Mouse (Mus musculus) fibroblast of lung, adult 2 months (primary cell): ENCODE data around the gene Zfp385b.

Experiments
- DNase-seq: peaks from one replicate; pipeline ENCODE4 v3.0.0-alpha.2; 2011; ENCODE audit warnings: low read depth

Gene Zfp385b

DNA sequence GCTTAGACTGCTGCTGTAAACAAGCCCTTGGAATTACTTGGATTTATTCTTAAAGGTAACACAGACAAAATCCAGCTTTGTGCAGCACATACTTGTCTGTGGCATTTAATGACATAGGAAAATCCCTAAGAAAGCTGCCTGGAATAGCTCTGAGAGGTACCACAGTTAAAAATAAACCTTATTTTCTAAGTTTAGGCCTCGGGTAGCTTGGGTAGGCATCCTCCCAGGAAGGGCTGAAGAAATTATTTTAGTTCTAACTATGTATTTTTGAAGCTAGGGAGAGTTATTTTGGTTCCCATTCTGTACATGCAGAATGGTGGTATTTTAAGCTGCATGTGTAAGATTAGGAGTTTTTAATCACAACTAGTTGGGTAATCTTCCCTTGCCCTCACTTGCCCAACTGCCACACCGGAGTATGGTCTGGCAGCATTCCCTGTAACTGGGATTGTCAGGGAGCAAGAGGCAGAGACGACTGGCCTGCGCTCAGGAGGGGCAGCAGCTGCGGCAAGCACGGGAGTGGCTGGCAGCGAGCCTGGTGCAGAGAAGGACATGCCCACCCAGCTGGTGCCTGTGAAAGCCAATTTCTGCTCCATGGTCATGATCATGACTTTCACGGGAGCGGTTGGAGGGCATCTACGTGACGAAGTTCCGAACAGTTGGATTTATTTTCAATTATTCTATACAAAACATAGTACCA lies 230.1 kb downstream of the Zfp385b start:
- no peak for DNase-seq

DNA sequence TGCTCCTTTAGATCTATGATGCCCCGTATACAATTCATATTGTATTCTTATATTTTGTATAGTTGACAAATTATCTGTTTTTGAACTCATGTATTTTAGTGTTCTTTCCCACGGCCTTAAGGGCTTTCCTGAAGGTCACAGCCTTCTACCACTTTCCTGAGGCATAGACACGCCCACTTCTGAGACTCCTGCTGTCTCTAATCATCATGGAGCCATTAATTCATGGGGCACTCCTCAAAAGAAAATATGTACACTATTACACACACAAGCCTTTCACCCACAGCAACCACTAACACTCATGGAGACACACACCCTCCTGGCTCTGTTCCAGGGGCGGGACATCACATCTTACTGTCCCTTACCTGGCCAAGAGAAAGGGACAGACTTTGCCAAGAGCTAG lies 232.1 kb downstream of the Zfp385b start:
- DNase-seq, result no peak

DNA sequence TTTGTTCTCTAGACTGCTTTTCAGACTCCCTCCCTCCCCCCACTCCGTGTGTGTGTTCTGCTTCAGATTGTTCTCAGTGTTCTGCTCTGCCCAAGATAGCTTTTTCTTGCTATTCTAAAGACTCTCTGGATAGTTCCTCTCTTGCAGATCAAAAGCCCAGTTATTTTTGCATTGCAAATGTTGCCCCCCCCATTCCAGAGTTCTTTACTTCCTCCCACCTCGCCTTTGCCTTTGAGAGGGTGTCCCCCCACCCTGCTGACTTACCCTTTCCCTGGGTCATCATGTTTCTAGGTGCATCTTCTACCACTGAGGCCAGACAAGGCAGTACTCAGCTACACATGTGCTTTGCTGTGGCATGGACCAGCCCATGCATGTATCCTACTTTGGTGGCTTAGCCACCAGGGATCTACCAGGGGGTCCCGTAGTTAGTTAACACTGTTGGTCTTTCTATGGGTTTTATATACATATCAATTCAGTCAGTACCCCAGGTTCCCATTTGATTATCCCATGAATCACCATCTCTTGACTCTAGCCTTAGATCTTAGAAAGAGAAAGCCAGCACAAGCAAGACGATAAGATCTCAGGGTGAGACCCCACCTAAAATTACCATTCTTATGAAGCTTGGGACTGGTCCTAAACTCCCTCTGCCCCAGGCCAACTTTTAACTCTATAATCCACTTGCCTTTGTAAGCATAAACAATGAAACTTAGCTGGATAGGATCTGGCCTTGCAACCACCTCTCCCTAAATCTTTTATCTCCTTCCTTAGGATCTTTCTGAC lies 232.7 kb downstream of the Zfp385b start:
- DNase-seq, result no peak

DNA sequence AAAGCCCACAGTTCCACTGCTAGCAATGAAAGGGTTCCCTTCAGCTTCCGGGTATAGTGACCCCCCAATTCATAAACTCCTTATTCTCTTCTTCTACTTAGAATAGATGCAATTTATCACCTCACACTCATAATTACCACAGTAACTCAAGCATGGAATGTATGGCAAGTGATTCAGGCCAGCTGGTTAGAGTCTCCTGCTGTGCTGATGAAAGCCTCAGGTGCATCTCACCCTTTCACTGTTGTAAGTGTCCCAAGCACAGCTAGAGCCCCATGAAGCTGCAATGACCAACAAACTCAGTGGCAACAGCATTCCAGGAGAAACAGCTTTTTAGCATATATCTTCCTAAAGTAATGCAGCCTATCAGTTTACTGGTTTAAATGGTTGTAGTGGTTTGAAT lies 235.9 kb downstream of the Zfp385b start:
- no peak for DNase-seq

DNA sequence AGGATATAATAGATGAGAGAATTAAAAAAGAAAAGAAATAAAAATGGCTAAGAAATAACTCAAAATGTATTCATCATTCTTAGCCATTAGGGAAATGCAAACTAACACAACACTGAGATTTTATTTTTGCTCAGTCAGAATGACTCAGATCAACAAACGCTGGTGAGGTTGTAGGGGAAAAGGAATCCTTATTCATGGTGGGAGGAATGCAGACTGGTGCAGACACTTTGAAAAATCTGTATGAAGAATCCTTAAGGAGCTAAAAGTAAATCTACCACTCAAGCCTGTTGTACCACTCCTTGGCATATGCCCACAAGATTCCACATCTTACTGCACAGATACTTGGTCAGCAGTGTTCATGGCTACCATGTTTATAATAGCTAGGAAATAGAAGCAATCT lies 242.9 kb downstream of the Zfp385b start:
- DNase-seq, result no peak

DNA sequence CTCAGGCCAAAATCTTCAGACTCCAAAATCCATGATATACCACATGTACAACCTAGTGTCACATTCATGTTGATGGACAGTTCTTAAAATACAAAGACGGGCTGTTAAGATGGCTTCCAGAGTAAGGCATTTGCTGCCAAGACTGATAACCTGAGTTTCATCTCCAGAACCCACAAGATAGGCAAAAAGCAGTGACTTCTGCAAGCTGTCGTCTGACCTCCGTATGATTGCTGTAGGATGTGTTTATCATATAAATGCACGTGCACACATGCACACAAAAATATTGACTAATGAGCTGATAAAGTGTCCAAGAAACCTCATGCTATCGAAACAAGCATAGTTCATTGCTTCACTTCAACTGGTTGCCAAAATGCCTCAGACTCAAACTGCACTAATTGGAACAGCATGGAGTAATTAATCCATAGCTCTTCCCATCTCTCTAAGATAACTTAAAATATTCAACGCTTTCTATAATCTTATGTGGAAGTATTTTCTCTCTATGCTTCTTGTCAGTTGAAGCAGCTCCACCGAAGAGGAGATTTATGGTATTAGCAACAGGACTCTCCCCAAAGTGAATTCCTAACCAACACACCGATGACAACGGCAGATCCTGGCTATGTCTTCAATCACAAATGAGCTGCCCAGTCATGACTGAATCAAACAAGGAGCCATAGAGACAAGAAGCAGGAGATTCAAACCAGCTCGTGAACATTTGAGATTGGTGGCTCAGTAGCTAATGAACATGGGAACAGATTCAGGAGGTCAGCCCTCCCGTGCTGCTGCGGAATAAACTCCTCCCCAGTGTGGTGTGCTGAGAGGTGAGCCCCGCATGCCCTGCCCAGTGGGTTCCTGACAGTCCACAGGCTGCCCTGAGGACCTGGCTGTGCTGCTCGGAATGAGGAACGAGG lies 251.7 kb downstream of the Zfp385b start:
- DNase-seq, result no peak

DNA sequence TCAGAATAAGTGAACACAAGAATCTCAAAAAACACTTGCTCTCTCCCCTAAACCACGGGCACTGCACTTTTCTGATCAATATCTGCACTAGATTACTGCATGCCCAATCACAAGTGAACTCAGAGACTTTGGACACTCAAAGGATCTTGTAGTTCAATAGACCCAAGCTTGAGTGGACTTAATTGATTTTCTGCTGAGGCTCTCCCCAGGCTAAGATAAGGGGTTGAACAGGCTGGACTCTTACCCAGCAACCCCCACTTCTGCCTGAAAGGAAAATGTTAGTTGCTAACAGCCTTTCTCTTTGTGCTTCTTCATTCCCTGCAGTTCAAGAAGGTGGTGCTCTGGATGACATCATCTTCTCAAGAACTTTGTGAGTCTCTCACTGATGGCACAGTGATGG lies 255.7 kb downstream of the Zfp385b start:
- DNase-seq, result no peak

DNA sequence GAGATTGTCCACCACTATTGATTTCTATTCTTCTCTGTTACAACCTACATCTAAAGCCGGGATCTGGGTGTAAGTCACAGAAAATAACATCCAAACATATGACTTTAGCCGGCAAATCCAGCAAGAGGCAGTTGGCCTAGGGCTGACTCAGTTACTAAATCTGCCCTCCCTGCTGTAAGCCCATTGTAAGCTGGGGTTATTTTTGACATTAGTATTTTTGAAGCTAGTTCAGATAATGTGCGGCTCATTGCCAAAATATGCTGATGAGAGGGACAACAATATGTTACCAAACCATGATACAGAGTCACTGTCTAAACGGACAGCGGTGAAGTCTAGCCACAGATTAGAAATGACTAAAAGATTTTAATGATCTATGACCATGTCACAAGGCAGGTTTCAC lies 257.5 kb downstream of the Zfp385b start:
- no peak for DNase-seq

DNA sequence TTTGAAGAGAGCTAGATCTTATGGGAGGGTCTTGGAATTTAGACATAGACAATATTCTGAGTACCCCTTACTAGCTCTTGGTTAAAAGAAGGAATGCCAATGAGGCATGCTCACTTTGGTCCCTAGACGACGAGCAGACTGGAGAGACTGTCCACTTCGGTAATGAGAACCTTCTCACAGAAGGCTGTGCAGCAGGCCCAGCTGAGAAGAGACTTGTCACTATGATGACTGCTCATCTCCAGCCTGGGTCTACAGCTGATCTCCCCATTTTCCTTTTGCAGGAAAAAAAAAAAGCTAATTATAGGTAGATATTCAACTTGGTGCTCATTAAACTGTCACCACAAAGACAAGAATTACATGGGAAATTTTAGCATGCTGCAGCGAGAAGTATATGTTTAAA lies 262.5 kb downstream of the Zfp385b start:
- DNase-seq, result no peak

DNA sequence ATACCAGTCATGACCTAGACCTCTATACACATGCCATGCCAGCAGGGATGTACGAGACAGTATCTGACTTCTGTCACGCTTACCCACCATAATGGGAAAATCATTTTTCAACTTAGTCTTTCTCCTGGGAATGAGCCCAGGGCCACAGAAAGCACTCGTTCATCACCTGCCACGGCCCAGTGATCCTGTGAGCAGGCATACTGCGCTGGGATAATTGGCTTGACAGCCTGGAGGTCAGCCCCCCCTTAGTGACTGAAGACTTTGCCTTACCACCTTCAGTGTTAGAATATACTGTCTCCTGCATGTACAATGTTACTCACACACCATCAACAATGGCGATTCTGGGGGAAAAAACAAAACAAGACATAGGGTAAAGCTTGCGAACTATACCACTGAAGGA lies 263.5 kb downstream of the Zfp385b start:
- no peak for DNase-seq

DNA sequence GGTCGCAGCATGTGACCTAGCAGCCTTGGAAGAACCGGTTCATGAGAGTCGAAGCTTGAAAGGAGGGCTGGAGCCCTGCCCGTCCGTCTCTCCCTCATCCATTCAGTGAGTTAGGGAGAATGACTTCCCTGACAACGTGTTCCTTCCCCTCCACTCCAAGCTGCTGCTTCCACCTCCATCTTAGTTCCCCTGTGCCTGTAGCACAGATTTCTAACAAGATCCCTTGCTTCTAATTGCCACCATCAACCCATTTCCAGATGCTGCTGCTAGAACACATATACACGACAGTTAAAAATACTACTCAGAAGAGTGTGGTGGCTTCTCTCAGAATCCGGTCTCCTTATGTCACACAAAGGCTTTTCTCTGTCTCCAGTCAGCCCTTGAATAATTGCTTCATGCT lies 266.8 kb downstream of the Zfp385b start:
- DNase-seq, result no peak

DNA sequence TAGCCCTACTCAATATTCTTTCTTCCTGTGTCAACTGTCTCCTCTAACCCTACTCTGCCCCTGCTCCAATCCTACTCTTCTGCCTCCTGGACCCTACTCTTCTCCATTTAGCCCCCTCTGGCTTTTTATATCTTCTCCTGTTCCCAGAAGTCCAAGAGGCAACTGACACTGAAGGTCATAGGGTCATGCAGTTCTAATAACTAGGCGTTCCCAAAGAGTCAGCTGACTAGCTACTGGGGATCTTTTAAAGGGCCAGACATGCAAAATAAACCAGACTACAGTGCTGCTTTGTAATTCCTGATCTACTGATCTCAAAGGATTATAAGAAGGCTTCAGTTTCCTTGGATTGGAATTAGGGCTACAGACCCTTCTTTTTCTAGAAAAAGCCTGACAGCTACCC lies 276.1 kb downstream of the Zfp385b start:
- DNase-seq, result no peak

DNA sequence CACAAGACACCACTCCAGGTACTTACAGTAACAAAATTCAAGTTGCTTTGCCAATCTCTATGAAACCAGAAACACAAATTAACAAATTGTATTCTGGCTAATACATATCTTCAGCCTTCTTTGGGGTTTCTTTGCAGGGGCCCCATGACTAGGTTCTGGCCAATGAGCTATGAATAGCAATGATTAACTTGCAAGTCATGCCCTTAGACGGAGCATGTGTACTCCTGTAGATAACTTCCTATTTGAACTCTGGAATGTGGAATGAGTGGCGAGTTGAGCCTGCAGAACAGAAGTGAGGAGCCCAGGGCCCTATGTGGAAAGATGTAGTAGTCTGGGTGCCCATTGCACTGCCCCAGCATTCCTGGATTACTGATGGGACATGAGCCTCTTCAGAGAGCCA lies 276.8 kb downstream of the Zfp385b start:
- no peak for DNase-seq

DNA sequence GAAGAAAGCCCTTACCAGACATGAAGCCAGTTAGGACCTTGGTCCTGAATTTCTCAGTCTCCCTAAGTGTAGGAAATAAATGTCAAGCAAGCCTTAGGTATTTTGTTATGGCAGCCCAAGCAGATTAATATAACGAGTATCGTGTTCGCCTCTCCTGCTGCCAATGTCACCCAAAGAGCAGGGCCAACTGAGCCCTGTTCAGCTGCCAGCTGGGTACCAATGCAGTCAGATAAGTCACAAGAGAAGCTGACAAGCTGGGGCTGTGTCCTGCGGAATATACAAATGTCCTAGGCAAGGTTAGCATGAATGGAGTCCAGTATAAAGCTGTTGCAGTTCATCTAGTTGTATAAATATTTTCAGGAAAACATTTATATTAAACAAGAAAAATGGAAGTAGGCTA lies 277.8 kb downstream of the Zfp385b start:
- no peak for DNase-seq

DNA sequence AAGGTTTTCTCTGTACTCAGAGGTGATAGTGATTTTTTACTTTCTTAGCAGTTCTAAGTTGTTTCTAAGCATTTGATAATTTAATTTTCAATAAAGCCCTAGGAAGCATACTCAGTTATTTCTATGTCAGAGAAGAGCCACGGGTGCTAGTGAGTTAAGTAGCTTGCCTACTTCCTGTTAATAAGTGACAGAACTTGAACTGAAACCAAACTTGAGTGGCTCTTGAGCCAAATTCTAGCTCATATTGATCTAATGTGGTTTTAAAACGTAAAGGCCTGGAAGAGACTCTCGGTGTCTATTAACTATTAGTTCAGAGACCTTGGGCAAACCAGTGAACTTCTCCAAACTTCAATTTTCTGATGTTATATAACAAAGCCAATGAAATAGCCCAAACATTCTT lies 278.6 kb downstream of the Zfp385b start:
- DNase-seq, result no peak

DNA sequence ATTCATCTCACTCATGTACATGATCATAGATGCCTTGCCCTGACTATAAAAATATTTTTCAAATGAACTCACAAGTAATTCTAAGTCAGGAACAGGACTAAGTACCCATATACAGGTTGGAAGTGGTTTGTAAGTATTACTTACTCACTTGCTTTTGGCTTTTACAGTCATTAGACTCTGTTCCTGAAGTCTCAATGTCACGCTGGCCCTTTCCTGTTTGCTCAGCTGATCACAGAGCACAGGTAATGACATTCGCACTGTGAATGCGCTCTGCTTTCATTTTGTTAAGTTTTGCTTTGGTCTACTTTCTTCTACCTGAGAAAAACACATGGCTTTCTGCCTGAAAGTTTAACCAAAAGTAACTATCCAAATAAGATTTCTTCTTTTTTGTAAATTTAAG lies 282.9 kb downstream of the Zfp385b start:
- DNase-seq, result no peak

DNA sequence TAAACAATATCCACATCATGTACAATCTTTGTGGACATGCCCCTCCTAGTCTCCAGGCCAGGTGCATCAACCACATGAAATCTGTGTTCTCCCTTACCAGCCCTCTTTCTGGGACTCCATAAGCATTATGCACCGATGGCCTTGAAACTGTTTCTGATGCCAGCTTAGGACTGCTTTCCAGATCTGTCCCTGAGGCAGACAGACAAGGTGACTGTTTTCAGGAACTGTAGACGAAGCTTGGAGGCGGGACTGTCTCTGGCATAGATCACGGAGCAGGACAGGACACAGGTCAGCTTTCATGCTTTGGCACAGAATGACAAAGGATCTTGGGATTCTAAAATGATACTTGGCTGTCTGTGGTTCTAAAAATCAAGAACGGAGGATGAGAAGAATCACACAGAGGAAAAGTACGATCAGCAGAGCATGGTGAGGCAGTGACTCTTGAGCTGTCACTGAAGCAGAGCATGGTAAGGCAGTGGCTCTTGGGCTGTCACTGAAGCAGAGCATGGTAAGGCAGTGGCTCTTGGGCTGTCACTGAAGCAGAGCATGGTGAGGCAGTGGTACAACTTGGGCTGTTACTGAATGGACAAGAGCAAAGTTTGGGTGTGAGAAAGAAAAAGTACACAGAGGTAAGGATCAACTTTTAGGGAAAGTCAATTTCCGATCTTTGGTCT lies 291.2 kb downstream of the Zfp385b start:
- no peak for DNase-seq

DNA sequence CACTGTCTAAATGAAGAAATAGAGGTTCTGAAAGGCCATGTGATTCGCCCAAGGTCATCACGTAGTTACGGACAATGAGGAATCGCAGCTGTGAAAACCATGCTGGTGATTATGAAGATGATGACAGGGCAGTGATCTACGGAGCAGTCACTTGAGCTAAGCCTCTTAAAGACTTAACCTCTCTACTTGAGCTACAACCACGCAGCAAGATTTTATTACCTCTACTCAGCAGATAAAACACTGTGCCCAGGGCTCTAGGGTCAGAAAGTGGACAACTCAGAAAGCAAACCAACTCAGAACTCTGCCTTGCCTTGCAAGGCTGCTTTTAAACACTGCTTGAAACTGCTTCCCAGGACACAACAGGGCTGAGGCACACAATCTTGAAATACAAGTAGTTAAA lies 291.8 kb downstream of the Zfp385b start:
- no peak for DNase-seq

DNA sequence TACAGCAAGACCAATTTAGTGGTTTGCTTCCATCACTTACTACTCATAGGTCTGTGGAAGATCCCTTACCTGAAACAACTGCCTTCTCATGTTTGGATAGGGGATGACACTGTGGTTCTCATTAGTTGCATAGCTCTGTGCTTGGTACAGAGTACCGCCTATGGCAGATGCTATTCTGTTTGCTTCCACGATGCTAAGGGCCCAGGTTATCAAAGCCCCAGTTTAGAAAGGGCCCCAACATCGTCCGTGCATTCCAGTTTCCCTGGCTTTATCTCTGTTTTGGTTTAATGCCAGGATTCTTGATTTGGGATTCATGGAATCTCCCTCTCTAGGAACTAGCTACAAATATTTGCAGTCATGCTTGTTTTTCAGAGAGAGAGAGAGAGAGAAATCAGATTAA lies 292.6 kb downstream of the Zfp385b start:
- DNase-seq, result no peak

DNA sequence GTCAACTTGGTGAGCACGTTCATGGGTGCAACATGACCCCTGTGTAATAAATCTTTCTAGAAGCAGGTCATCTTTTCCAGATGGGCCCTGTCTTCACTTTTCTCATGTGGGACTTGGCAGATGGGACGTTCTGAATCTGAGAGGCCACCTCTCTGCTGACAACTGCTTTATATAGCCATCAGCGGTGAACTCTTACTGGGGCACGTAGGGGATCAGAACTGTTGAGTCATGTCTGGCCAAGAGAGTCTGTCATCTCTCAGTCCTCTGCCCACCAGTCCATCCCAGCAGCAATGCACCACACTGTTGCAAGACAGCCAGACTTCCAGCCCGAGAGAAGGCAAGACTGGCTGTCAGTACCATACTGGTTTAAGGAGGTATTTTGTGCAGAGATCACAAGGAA lies 293.1 kb downstream of the Zfp385b start:
- DNase-seq, result no peak

DNA sequence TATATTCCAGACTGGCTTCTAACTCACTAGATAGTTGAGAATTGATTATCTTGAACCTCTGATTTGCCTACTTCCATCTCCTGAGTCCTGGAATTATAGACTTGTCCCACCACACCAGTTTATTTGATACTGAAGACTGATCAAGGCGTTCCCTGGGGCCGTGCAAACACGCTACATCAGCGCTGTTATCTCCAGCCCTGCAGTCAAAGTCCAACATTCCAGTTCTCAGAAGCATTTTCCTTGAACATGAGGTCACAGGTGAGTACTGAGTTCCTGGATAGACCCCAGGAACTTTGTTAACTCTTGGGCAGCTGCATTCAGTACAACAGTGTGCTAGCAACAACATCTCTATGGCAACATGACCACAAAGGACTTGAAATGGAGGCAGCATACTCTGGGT lies 297.2 kb downstream of the Zfp385b start:
- DNase-seq, result no peak

DNA sequence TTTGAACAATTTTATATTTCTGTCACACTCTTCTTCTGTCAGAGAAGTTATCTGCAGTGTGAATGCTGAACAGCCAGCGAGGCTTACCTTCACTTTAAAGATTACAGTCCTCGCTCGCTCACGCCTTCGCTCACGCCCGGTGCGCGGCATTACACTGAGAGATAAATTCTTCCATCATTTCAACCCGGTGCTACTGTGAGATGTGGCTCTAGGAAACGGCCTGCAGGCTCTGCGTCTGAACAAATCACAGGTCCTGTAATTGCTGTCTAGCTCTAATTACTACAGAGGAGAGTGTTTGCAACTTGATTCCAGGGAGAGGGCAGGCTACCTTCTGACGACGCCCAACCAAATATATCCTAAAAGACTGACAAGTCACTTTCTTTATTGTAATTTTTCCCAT lies 300.1 kb downstream of the Zfp385b start:
- DNase-seq, result no peak
